Mouse (Mus musculus) CH12.LX (cell line): ENCODE data around the gene Mpv17l2. TPM values are rescaled to one million over a fixed set of nuclear protein-coding genes. Genes with fewer than 3 reads are reported as not detected.

ENCODE experiments used
- DNase-seq: peaks from one replicate; pipeline ENCODE4 v3.0.0-alpha.2; 2013; ENCODE audit errors: extremely low read depth
- H3K27ac ChIP-seq: 2 replicates; pipeline ENCODE4 v1.5.1; 2012; ENCODE audit warnings: low read depth, mild to moderate bottlenecking, control low read depth, moderate library complexity; ENCODE audit not compliant: insufficient read depth
- H3K27me3 ChIP-seq: replicated peaks from 2 replicates; pipeline ENCODE3; 2012; ENCODE audit warnings: inconsistent platforms
- H3K36me3 ChIP-seq, 2 experiments: replicated peaks in 1 of 2; 2 replicates each; pipeline versions ENCODE3 to v1.6.1; 2012; ENCODE audit warnings: inconsistent platforms in 1 of 2, low read length in 1 of 2, mild to moderate bottlenecking in 1 of 2, mixed read lengths in 1 of 2, moderate library complexity in 1 of 2; ENCODE audit not compliant: control insufficient read depth in 1 of 2, insufficient read depth in 1 of 2
- H3K4me1 ChIP-seq, 2 experiments: 2 replicates each; pipeline ENCODE4 v1.6.1; 2012; ENCODE audit warnings: inconsistent platforms in 1 of 2, moderate library complexity in 1 of 2; ENCODE audit not compliant: insufficient read depth in 2 of 2, control insufficient read depth in 1 of 2
- H3K4me2 ChIP-seq: 2 replicates; pipeline ENCODE4 v1.6.1; 2012; ENCODE audit warnings: low read depth, mild to moderate bottlenecking, control low read depth; ENCODE audit not compliant: poor library complexity, insufficient read depth, severe bottlenecking
- H3K4me3 ChIP-seq, 3 experiments: fragments of 150-350 bp in 1 of 3; sonication (generic) in 1 of 3; replicated peaks in 1 of 3; 2 replicates each; pipeline versions ENCODE3 to v1.5.1; 2011 to 2012; ENCODE audit warnings: low read depth in 2 of 3, low read length in 2 of 3, mild to moderate bottlenecking in 2 of 3, moderate library complexity in 2 of 3, control low read depth in 1 of 3, improper control_type of control experiment in 1 of 3, inconsistent platforms in 1 of 3, mixed read lengths in 1 of 3; ENCODE audit not compliant: poor library complexity in 1 of 3
- H3K79me2 ChIP-seq: replicated peaks from 2 replicates; pipeline ENCODE4 v1.6.1; 2012; ENCODE audit warnings: mild to moderate bottlenecking, moderate library complexity; ENCODE audit not compliant: control insufficient read depth, poor library complexity, insufficient read depth, severe bottlenecking; ENCODE audit errors: extremely low read depth
- H3K9ac ChIP-seq: 2 replicates; pipeline ENCODE4 v1.6.1; 2012; ENCODE audit warnings: low read depth, mild to moderate bottlenecking, control low read depth, moderate library complexity; ENCODE audit not compliant: insufficient read depth
- H3K9me3 ChIP-seq: replicated peaks from 2 replicates; pipeline ENCODE3; 2012; ENCODE audit warnings: low read length, inconsistent platforms, mixed read lengths
- BHLHE40 ChIP-seq: IDR thresholded peaks from 2 replicates; pipeline ENCODE4 v1.6.1; 2011; ENCODE audit warnings: mild to moderate bottlenecking, low read depth, low read length, improper control_type of control experiment
- CHD1 ChIP-seq: IDR thresholded peaks from 2 replicates; pipeline ENCODE4 v1.6.1; 2012; ENCODE audit warnings: low read depth, low read length, improper control_type of control experiment, inconsistent platforms
- CHD2 ChIP-seq: IDR thresholded peaks from 2 replicates; pipeline ENCODE4 v1.6.1; 2011; ENCODE audit warnings: low read length, improper control_type of control experiment
- CTCF ChIP-seq, 2 experiments: IDR thresholded peaks in 1 of 2; conservative IDR thresholded peaks in 1 of 2; 2 replicates each; pipeline ENCODE4 v1.5.1; 2011 to 2012; ENCODE audit warnings: low read depth in 2 of 2, low read length in 2 of 2, improper control_type of control experiment in 1 of 2, inconsistent platforms in 1 of 2, mild to moderate bottlenecking in 1 of 2, moderate library complexity in 1 of 2
- E2F4 ChIP-seq: IDR thresholded peaks from 2 replicates; pipeline ENCODE4 v1.6.1; 2011; ENCODE audit warnings: low read depth, low read length, improper control_type of control experiment; ENCODE audit not compliant: insufficient replicate concordance
- ELF1 ChIP-seq: IDR thresholded peaks from 2 replicates; pipeline ENCODE4 v1.6.1; 2014; ENCODE audit warnings: low read depth, mild to moderate bottlenecking, inconsistent platforms, low read length, improper control_type of control experiment
- EP300 ChIP-seq: IDR thresholded peaks from 2 replicates; pipeline ENCODE4 v1.6.1; 2011; ENCODE audit warnings: low read length, improper control_type of control experiment
- ETS1 ChIP-seq: conservative IDR thresholded peaks from 2 replicates; pipeline ENCODE4 v1.6.1; 2012; ENCODE audit warnings: low read depth, mild to moderate bottlenecking, inconsistent platforms, low read length, improper control_type of control experiment, moderate library complexity
- HCFC1 ChIP-seq: IDR thresholded peaks from 2 replicates; pipeline ENCODE4 v1.6.1; 2012; ENCODE audit warnings: low read depth, mild to moderate bottlenecking, inconsistent platforms, low read length, improper control_type of control experiment
- IRF4 ChIP-seq: IDR thresholded peaks from 2 replicates; pipeline ENCODE4 v1.6.1; 2014; ENCODE audit warnings: low read depth, mild to moderate bottlenecking, inconsistent platforms, low read length, improper control_type of control experiment
- JUN ChIP-seq: IDR thresholded peaks from 2 replicates; pipeline ENCODE4 v1.6.1; 2011; ENCODE audit warnings: low read depth, mild to moderate bottlenecking, low read length, improper control_type of control experiment, moderate library complexity; ENCODE audit not compliant: insufficient read depth
- JUND ChIP-seq: conservative IDR thresholded peaks from 2 replicates; pipeline ENCODE4 v1.6.1; 2011; ENCODE audit warnings: low read depth, low read length, improper control_type of control experiment
- MAFK ChIP-seq: IDR thresholded peaks from 2 replicates; pipeline ENCODE4 v1.6.1; 2011; ENCODE audit warnings: low read length, improper control_type of control experiment; ENCODE audit not compliant: insufficient replicate concordance
- MAX ChIP-seq: IDR thresholded peaks from 2 replicates; pipeline ENCODE4 v1.6.1; 2011; ENCODE audit warnings: low read length, improper control_type of control experiment
- MAZ ChIP-seq: IDR thresholded peaks from 2 replicates; pipeline ENCODE4 v1.6.1; 2012; ENCODE audit warnings: low read depth, mild to moderate bottlenecking, inconsistent platforms, low read length, improper control_type of control experiment, moderate library complexity
- MEF2A ChIP-seq: IDR thresholded peaks from 2 replicates; pipeline ENCODE4 v1.6.1; 2014; ENCODE audit warnings: low read depth, mild to moderate bottlenecking, inconsistent platforms, low read length, improper control_type of control experiment, borderline replicate concordance
- MXI1 ChIP-seq: IDR thresholded peaks from 2 replicates; pipeline ENCODE4 v1.6.1; 2011; ENCODE audit warnings: mild to moderate bottlenecking, low read depth, low read length, improper control_type of control experiment
- MYC ChIP-seq: IDR thresholded peaks from 2 replicates; pipeline ENCODE4 v1.6.1; 2011; ENCODE audit warnings: low read depth, mild to moderate bottlenecking, improper control_type of control experiment, low read length
- NELFE ChIP-seq: IDR thresholded peaks from 2 replicates; pipeline ENCODE4 v1.6.1; 2011; ENCODE audit warnings: low read depth, low read length, improper control_type of control experiment
- NRF1 ChIP-seq: IDR thresholded peaks from 2 replicates; pipeline ENCODE4 v1.6.1; 2014; ENCODE audit warnings: low read depth, mild to moderate bottlenecking, inconsistent platforms, low read length, improper control_type of control experiment, moderate library complexity
- PAX5 ChIP-seq: IDR thresholded peaks from 2 replicates; pipeline ENCODE4 v1.6.1; 2012; ENCODE audit warnings: low read length, inconsistent platforms, mixed read lengths
- POLR2A ChIP-seq: IDR thresholded peaks from 2 replicates; pipeline ENCODE4 v1.6.1; 2011; ENCODE audit warnings: low read depth, mild to moderate bottlenecking, improper control_type of control experiment, low read length
- POLR2AphosphoS2 ChIP-seq: IDR thresholded peaks from 2 replicates; pipeline ENCODE4 v1.6.1; 2011; ENCODE audit warnings: low read depth, low read length, improper control_type of control experiment
- RAD21 ChIP-seq: IDR thresholded peaks from 2 replicates; pipeline ENCODE4 v1.6.1; 2011; ENCODE audit warnings: low read depth, mild to moderate bottlenecking, low read length, improper control_type of control experiment, moderate library complexity
- RCOR1 ChIP-seq: conservative IDR thresholded peaks from 2 replicates; pipeline ENCODE4 v1.6.1; 2012; ENCODE audit warnings: low read depth, mild to moderate bottlenecking, inconsistent platforms, low read length, improper control_type of control experiment
- SIN3A ChIP-seq: IDR thresholded peaks from 2 replicates; pipeline ENCODE4 v1.6.1; 2012; ENCODE audit warnings: low read length, improper control_type of control experiment, inconsistent platforms
- TBP ChIP-seq: conservative IDR thresholded peaks from 2 replicates; pipeline ENCODE4 v1.6.1; 2011; ENCODE audit warnings: low read depth, low read length, improper control_type of control experiment
- TCF12 ChIP-seq: IDR thresholded peaks from 2 replicates; pipeline ENCODE4 v1.6.1; 2014; ENCODE audit warnings: low read depth, mild to moderate bottlenecking, inconsistent platforms, low read length, improper control_type of control experiment
- UBTF ChIP-seq: IDR thresholded peaks from 2 replicates; pipeline ENCODE4 v1.6.1; 2012; ENCODE audit warnings: low read depth, mild to moderate bottlenecking, inconsistent platforms, low read length, improper control_type of control experiment, moderate library complexity
- USF1 ChIP-seq: IDR thresholded peaks from 2 replicates; pipeline ENCODE4 v1.6.1; 2014; ENCODE audit warnings: low read depth, mild to moderate bottlenecking, inconsistent platforms, low read length, improper control_type of control experiment
- USF2 ChIP-seq: conservative IDR thresholded peaks from 2 replicates; pipeline ENCODE4 v1.6.1; 2011; ENCODE audit warnings: low read depth, low read length, improper control_type of control experiment
- ZC3H11A ChIP-seq: IDR thresholded peaks from 2 replicates; pipeline ENCODE4 v1.6.1; 2012; ENCODE audit warnings: low read depth, mild to moderate bottlenecking, inconsistent platforms, low read length, improper control_type of control experiment
- ZKSCAN1 ChIP-seq: IDR thresholded peaks from 2 replicates; pipeline ENCODE4 v1.6.1; 2012; ENCODE audit warnings: low read depth, inconsistent platforms, low read length, improper control_type of control experiment, borderline replicate concordance
- ZMIZ1 ChIP-seq: IDR thresholded peaks from 2 replicates; pipeline ENCODE4 v1.6.1; 2012; ENCODE audit warnings: low read depth, mild to moderate bottlenecking, inconsistent platforms, low read length, improper control_type of control experiment
- ZNF384 ChIP-seq: IDR thresholded peaks from 2 replicates; pipeline ENCODE4 v1.6.1; 2012; ENCODE audit warnings: low read depth, low read length, improper control_type of control experiment, inconsistent platforms
- dilution Hi-C: fragments of 300-500 bp; cut with MboI; formaldehyde crosslinking; loops from 2 replicates; pipeline ENCODE4 v1.14.3; 2020; ENCODE audit warnings: low sequenced_read_pairs; ENCODE audit not compliant: extremely low pct_unique_long_range_greater_than_20kb, extremely low pct_ligation_motif_present
- in situ Hi-C: fragments of 300-500 bp; cut with MboI; formaldehyde crosslinking; loops from 3 replicates; pipeline ENCODE4 v1.14.3; 2019; ENCODE audit warnings: low sequenced_read_pairs, low pct_ligation_motif_present, low pct_unique_long_range_greater_than_20kb, mixed read lengths
- polyA plus RNA-seq: library from polyadenylated mRNA; unstranded; fragments of >175 nt; gene quantifications from 2 replicates; pipeline ENCODE4 v1.2.1, GENCODE M21; 2012; ENCODE audit warnings: low read depth; ENCODE audit not compliant: insufficient read length
- total RNA-seq, 2 experiments: library from RNA; depleted of rRNA; stranded (reverse); fragments of 300-350 nt in 1 of 2; fragments of >200 nt in 1 of 2; gene quantifications; 2 replicates each; pipeline ENCODE4 v1.2.3; 2012 to 2014

The Mpv17l2 gene
- total and polyA plus RNA-seq, 3 experiments = 25.3 to 36.1 (median 27.1) TPM

GRCm38 (mm10) chr8:70776496-70777444 is 16.0 kb upstream of the Mpv17l2 start, which contains the start of gene Pik3r2 (continued):
- TF ChIP-seq USF2 (no peak), PAX5 (no peak)
- TF ChIP-seq, all 38 proteins: peak for 20

DNA sequence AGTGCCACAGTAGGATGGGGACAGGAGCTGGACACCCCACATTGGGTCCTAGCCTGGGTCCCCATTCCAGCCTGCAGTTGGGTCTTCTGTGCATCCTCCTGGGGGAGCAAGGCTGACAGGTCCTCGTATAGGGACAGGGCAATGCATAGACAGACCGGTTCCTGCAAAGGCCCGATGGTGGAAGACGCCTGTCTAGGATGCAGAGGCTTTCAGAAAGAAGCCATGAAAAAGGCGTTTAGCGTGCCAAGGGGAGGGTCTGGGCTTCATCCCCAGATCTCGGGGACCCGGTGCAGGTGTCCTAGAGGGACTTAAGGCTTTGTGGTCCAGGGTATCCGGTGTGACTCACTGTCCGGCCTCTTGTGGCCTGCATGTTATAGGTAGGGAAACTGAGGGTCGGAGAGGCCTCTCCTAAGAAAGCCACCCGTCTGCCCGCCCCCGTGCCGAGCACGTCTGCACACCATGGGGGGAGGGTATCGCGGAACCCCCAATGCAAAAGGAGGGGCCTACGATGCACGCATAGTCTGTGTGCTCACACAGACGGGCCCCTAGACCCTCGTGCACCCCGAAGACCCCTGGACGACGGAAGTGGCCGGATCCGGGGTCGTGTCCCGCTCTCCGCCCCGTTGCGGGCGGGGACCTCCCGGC is 15.2 kb upstream of the Mpv17l2 start:
- Histone ChIP-seq H3K27me3 (no peaks in the 10 kb centered on the region), H3K4me1 (peaks cover 48 to 63% of the 10 kb centered on the region in 2 experiments), H3K36me3 (peaks cover 42 to 66% of the 10 kb centered on the region in 2 experiments), H3K9ac (peak overlapping the region; percentile 67), H3K4me3 (peak overlapping the region; percentile 84 to 93 (median 92)), H3K27ac (peak overlapping the region; percentile 18), H3K79me2 (peaks cover 7% of the 10 kb centered on the region; the same call in 1 of the 2 replicates), H3K4me2 (peak overlapping the region; percentile 78), H3K9me3 (no peaks in the 10 kb centered on the region)
- no peak for DNase-seq
- no peak for TF ChIP-seq JUND
- TF ChIP-seq POLR2AphosphoS2 = no peak
- TF ChIP-seq RCOR1 = 0 out of 2 replicates have a peak, but pooled peaks have one; percentile 14
- no peak for TF ChIP-seq NELFE
- TF ChIP-seq ETS1 = no peak
- no peak for TF ChIP-seq CTCF (conservative IDR thresholded peaks at IDR 0.05 in 1 of 2, IDR thresholded peaks at IDR 0.05 in 1 of 2; ENCODE audit: low read depth in 2 of 2, low read length in 2 of 2)
- no peak for TF ChIP-seq USF1
- no peak for TF ChIP-seq MEF2A
- no peak for TF ChIP-seq E2F4
- TF ChIP-seq POLR2A = no peak
- 0 out of 2 replicates have a peak, but pooled peaks have one; percentile 33 for TF ChIP-seq CHD1
- no peak for TF ChIP-seq RAD21
- TF ChIP-seq HCFC1 = no peak
- no peak for TF ChIP-seq MAX
- peak; percentile 29; the same call in 1 of the 2 replicates for TF ChIP-seq SIN3A
- no peak for TF ChIP-seq IRF4
- TF ChIP-seq MAFK = no peak
- no peak for TF ChIP-seq NRF1
- no peak for TF ChIP-seq ZC3H11A
- no peak for TF ChIP-seq MYC
- TF ChIP-seq TCF12 = no peak
- TF ChIP-seq CHD2 = no peak
- no peak for TF ChIP-seq ELF1
- no peak for TF ChIP-seq TBP
- no peak for TF ChIP-seq UBTF
- TF ChIP-seq ZNF384 = no peak
- TF ChIP-seq JUN = no peak
- TF ChIP-seq MAZ = no peak
- TF ChIP-seq BHLHE40 = peak; percentile 77
- TF ChIP-seq MXI1 = no peak
- TF ChIP-seq ZMIZ1 = no peak
- TF ChIP-seq ZKSCAN1 = no peak
- TF ChIP-seq EP300 = no peak
- in situ Hi-C loops = no loop called here
- dilution Hi-C loops = no loop called here
